Mouse (Mus musculus) thymus, adult 2 months (tissue): Measurements from ENCODE around the gene Smg6.

Source experiments
- CTCF ChIP-seq: fragments of 200-500 bp; IDR thresholded peaks from 2 replicates; pipeline ENCODE4 v1.5.1; 2012; ENCODE audit warnings: mild to moderate bottlenecking, control low read depth, low read length, moderate library complexity, borderline replicate concordance; ENCODE audit not compliant: control insufficient read depth, poor library complexity, insufficient read depth; ENCODE audit errors: extremely low read depth
- POLR2A ChIP-seq: fragments of 200-500 bp; IDR thresholded peaks from 2 replicates; pipeline ENCODE4 v1.6.1; 2012; ENCODE audit warnings: mild to moderate bottlenecking, low read length, control low read depth, moderate library complexity; ENCODE audit not compliant: control insufficient read depth, poor library complexity, insufficient read depth; ENCODE audit errors: extremely low read depth

DNA sequence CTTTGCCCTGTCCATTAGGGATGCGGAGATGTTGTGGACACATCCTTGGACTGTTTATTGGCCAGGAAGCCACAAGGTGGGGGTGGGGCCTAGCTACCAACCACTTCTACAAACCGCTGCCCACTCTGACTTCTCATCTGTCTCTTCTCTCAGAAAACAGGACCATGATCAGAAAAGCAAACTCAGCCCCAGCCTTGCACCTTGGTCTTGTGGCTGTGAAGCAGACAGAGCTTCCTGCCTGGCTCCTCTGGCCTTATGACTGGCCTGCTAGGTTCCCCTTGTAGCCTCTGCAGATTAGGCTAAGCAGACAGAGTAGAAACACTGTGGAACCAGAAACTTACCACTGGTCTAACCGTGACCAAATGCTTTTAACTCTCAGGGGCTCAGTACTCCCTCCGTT, 283.7 kb downstream of the Smg6 start:
- TF ChIP-seq POLR2A (no peak), CTCF (no peak)
